Mouse (Mus musculus) small intestine, adult 2 months (tissue): ENCODE measurements around the gene Ccdc186.
"Not testable (repeated sequence)": the region's sequence is repeated elsewhere in the genome, so short reads cannot be mapped to it uniquely, and the experiment has no call there.

Experiments used
- CTCF ChIP-seq: fragments of 200-500 bp; IDR thresholded peaks from 2 replicates; pipeline ENCODE4 v1.5.1; 2012; ENCODE audit warnings: low read depth, mild to moderate bottlenecking, control low read depth, inconsistent platforms, low read length, moderate library complexity, mixed read lengths; ENCODE audit not compliant: insufficient replicate concordance, insufficient read length; ENCODE audit errors: extremely low read depth
- POLR2A ChIP-seq: fragments of 200-500 bp; IDR thresholded peaks from 2 replicates; pipeline ENCODE4 v1.6.1; 2012; ENCODE audit warnings: low read depth, mild to moderate bottlenecking, control low read depth, inconsistent platforms, low read length, moderate library complexity

DNA sequence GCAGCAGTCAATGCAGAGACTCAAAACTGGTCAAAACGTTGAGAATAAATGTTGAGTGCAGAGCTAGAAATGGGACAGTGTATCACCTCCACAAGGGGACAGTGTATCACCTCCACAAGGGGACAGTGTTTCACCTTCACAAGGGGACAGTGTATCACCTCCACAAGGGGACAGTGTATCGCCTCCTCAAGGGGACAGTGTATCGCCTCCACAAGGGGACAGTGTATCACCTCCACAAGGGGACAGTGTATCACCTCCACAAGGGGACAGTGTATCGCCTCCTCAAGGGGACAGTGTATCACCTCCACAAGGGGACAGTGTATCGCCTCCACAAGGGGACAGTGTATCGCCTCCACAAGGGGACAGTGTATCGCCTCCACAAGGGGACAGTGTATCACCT is 43.5 kb downstream of the Ccdc186 start:
- TF ChIP-seq CTCF, POLR2A: not testable (repeated sequence)
